Mouse (Mus musculus) adrenal gland, adult 8-10 months (tissue): ENCODE measurements around the gene Gm36028. TPM values are rescaled to one million over a fixed set of nuclear protein-coding genes. Genes with fewer than 3 reads are reported as not detected.

Source experiments
- DNase-seq: peaks from one replicate; pipeline ENCODE4 v3.0.0; 2022
- total RNA-seq, 4 experiments: library from RNA; stranded (reverse); gene quantifications; 2 replicates each; pipeline ENCODE4 v1.2.4; 2022

Gm36028 gene
- total RNA-seq, 4 experiments from 2014 or later = 0.29 to 0.75 TPM; not detected in 2

- no peak for DNase-seq
Observed at GRCm38 (mm10) chr16:37808866-37809622, 51.9 kb downstream of the Gm36028 start.

- DNase-seq = no peak
Observed at GRCm38 (mm10) chr16:37807269-37807668, 53.7 kb downstream of the Gm36028 start.

- no peak for DNase-seq
Observed at GRCm38 (mm10) chr16:37805746-37806495, 55.0 kb downstream of the Gm36028 start.

- DNase-seq = no peak
Observed at GRCm38 (mm10) chr16:37803387-37803950, 57.5 kb downstream of the Gm36028 start.

- DNase-seq = no peak
Observed at GRCm38 (mm10) chr16:37802686-37803295, 58.2 kb downstream of the Gm36028 start.

- DNase-seq = no peak
Observed at GRCm38 (mm10) chr16:37801097-37801496, 59.8 kb downstream of the Gm36028 start.

Other genes starting within 250 kb of the Gm36028 start
- gene Ndufb4, start 206.7 kb downstream of the Gm36028 start, total RNA-seq = 10 to 100 TPM; 87.1 to 97.1 (median 92.0) TPM
- 10 to 100 TPM; 21.2 to 45.6 (median 33.8) TPM for gene Fstl1, start 84.3 kb downstream of the Gm36028 start, total RNA-seq
- 100 to 1,000 TPM; 130 to 206 (median 160) TPM for gene Lrrc58, start 7.2 kb upstream of the Gm36028 start, total RNA-seq
- under 1 TPM; 0.09 to 0.65 (median 0.29) TPM for gene Gpr156, start 55.4 kb upstream of the Gm36028 start, total RNA-seq
- gene Gsk3b, start 227.9 kb upstream of the Gm36028 start, total RNA-seq = 10 to 100 TPM; 67.6 to 79.6 (median 72.0) TPM